Mouse (Mus musculus) forebrain, embryonic 13.5 days (tissue): ENCODE measurements around the gene Hsd17b11. TPM values are rescaled to one million over a fixed set of nuclear protein-coding genes. Genes with fewer than 3 reads are reported as not detected.
"Not testable (repeated sequence)": the region's sequence is repeated elsewhere in the genome, so short reads cannot be mapped to it uniquely, and the experiment has no call there.

Experiments used
- ATAC-seq: fragments of 200-750 bp; cut with Nextera tagmentation; 2 replicates; pipeline ENCODE4 v1.8.0; 2017
- H3K27ac ChIP-seq: fragments of 300-500 bp; sonication (generic); 2 replicates; pipeline ENCODE4 v1.5.1; 2015; ENCODE audit warnings: inconsistent platforms, mild to moderate bottlenecking, moderate library complexity
- H3K27me3 ChIP-seq: fragments of 300-500 bp; sonication (generic); 2 replicates; pipeline ENCODE4 v1.6.1; 2015; ENCODE audit warnings: mild to moderate bottlenecking, inconsistent platforms
- H3K36me3 ChIP-seq: fragments of 300-500 bp; sonication (generic); 2 replicates; pipeline ENCODE4 v1.6.1; 2015; ENCODE audit warnings: mild to moderate bottlenecking, inconsistent platforms; ENCODE audit not compliant: poor library complexity, severe bottlenecking
- H3K4me1 ChIP-seq: fragments of 300-500 bp; sonication (generic); 2 replicates; pipeline ENCODE4 v1.6.1; 2015; ENCODE audit warnings: inconsistent platforms
- H3K4me2 ChIP-seq: fragments of 300-500 bp; sonication (generic); 2 replicates; pipeline ENCODE4 v1.6.1; 2015; ENCODE audit warnings: inconsistent platforms, mild to moderate bottlenecking, moderate library complexity
- H3K4me3 ChIP-seq: fragments of 300-500 bp; sonication (generic); 2 replicates; pipeline ENCODE4 v1.5.1; 2015; ENCODE audit warnings: mild to moderate bottlenecking, inconsistent platforms
- H3K9ac ChIP-seq: fragments of 300-500 bp; sonication (generic); 2 replicates; pipeline ENCODE4 v1.6.1; 2015; ENCODE audit warnings: mild to moderate bottlenecking, inconsistent platforms
- H3K9me3 ChIP-seq: fragments of 300-500 bp; sonication (generic); replicated peaks from 2 replicates; pipeline ENCODE4 v1.6.1; 2016; ENCODE audit warnings: inconsistent platforms
- WGBS: fragments of 180-500 bp; shearing (Covaris S2); methylation state at CpG from one replicate; pipeline ENCODE4 v1.1.7; 2015; 5-methylcytosine and 5-hydroxymethylcytosine counted together
- microRNA-seq: library from miRNA; unstranded; fragments of <30 nt; microRNA quantifications from one replicate; pipeline ENCODE4, GENCODE M21; 2016
- polyA plus RNA-seq: library from polyadenylated mRNA; unstranded; fragments of >200 nt; fragmentation: Nextera tagmentation; extraction: Ambion mirVana; gene quantifications from 2 replicates; pipeline ENCODE4 v1.2.1, GENCODE M21; 2015

Gene Hsd17b11
- polyA plus RNA-seq, 1 experiment from 2014 or later: 1.1 TPM

GRCm38 (mm10) chr5:103971051-103971450 lies 50.7 kb downstream of the Hsd17b11 start:
- Histone ChIP-seq H3K4me1 (no peaks in the 10 kb centered on the region), H3K9me3 (no peaks in the 10 kb centered on the region), H3K9ac (no peak overlapping the region), H3K4me3 (no peak overlapping the region), H3K4me2 (no peak overlapping the region), H3K36me3 (no peaks in the 10 kb centered on the region), H3K27ac (no peak overlapping the region), H3K27me3 (no peaks in the 10 kb centered on the region)
- 79% methylated on average over 5 of the region's 5 CpGs for WGBS
- no peak for ATAC-seq

GRCm38 (mm10) chr5:103962935-103963429 lies 58.7 kb downstream of the Hsd17b11 start:
- H3K36me3 ChIP-seq: no peaks in the 10 kb centered on the region
- H3K4me3 ChIP-seq: no peak overlapping the region
- H3K4me1 ChIP-seq: no peaks in the 10 kb centered on the region
- H3K9ac ChIP-seq: no peak overlapping the region
- no peaks in the 10 kb centered on the region for H3K27me3 ChIP-seq
- no peak overlapping the region for H3K4me2 ChIP-seq
- H3K27ac ChIP-seq: no peak overlapping the region
- WGBS: 92% methylated on average over 1 of the region's 1 CpGs
- no peaks in the 10 kb centered on the region for H3K9me3 ChIP-seq
- ATAC-seq: no peak

- Histone ChIP-seq H3K9me3 (no peaks in the 10 kb centered on the region), H3K27ac (no peak overlapping the region), H3K9ac (no peak overlapping the region), H3K4me1 (0 out of 2 replicates have a peak, but pooled peaks cover 4% of the 10 kb centered on the region), H3K4me3 (no peak overlapping the region), H3K36me3 (no peaks in the 10 kb centered on the region), H3K27me3 (no peaks in the 10 kb centered on the region), H3K4me2 (no peak overlapping the region)
- no peak for ATAC-seq
- WGBS: 77% methylated on average over 5 of the region's 5 CpGs
Observed at GRCm38 (mm10) chr5:103954638-103955037, 67.1 kb downstream of the Hsd17b11 start.

GRCm38 (mm10) chr5:103953135-103954083 lies 68.3 kb downstream of the Hsd17b11 start:
- no peaks in the 10 kb centered on the region for H3K36me3 ChIP-seq
- no peaks in the 10 kb centered on the region for H3K27me3 ChIP-seq
- 79% methylated on average over 10 of the region's 10 CpGs for WGBS
- no peak overlapping the region for H3K27ac ChIP-seq
- 0 out of 2 replicates have a peak, but pooled peaks cover 4% of the 10 kb centered on the region for H3K4me1 ChIP-seq
- H3K4me2 ChIP-seq: no peak overlapping the region
- ATAC-seq: no peak
- no peak overlapping the region for H3K9ac ChIP-seq
- H3K4me3 ChIP-seq: no peak overlapping the region
- no peaks in the 10 kb centered on the region for H3K9me3 ChIP-seq

GRCm38 (mm10) chr5:103950138-103950537 lies 71.6 kb downstream of the Hsd17b11 start:
- ATAC-seq, H3K4me3 ChIP-seq, H3K27ac ChIP-seq, H3K4me2 ChIP-seq, H3K27me3 ChIP-seq, H3K9me3 ChIP-seq, H3K36me3 ChIP-seq, H3K9ac ChIP-seq, H3K4me1 ChIP-seq: not testable (repeated sequence)
- WGBS: 92% methylated on average over 15 of the region's 15 CpGs

GRCm38 (mm10) chr5:103943183-103943582 lies 78.5 kb downstream of the Hsd17b11 start:
- Histone ChIP-seq H3K4me2 (no peak overlapping the region), H3K36me3 (no peaks in the 10 kb centered on the region), H3K4me3 (no peak overlapping the region), H3K9me3 (no peaks in the 10 kb centered on the region), H3K9ac (no peak overlapping the region), H3K27ac (no peak overlapping the region), H3K27me3 (peaks cover 19% of the 10 kb centered on the region), H3K4me1 (peaks cover 26% of the 10 kb centered on the region)
- 14% methylated on average over 6 of the region's 6 CpGs for WGBS
- no peak for ATAC-seq

- no peak overlapping the region for H3K9ac ChIP-seq
- peaks cover 40% of the 10 kb centered on the region for H3K4me1 ChIP-seq
- H3K4me3 ChIP-seq: no peak overlapping the region
- H3K27me3 ChIP-seq: peaks cover 19% of the 10 kb centered on the region
- H3K36me3 ChIP-seq: no peaks in the 10 kb centered on the region
- H3K4me2 ChIP-seq: no peak overlapping the region
- no peak overlapping the region for H3K27ac ChIP-seq
- no peak for ATAC-seq
- WGBS: 81% methylated on average over 1 of the region's 1 CpGs
- no peaks in the 10 kb centered on the region for H3K9me3 ChIP-seq
Observed at GRCm38 (mm10) chr5:103939856-103940255, 81.9 kb downstream of the Hsd17b11 start.

Small RNA genes lying within 50 kb of the gene (microRNA-seq; reads per million reads assigned to microRNA genes)
- gene Mir5619: 2.4 reads per million

Other genes starting within 250 kb of the Hsd17b11 start
- gene Klhl8, start 110.7 kb downstream of the Hsd17b11 start, polyA plus RNA-seq: 25.3 and 26.4 TPM in 2 replicates
- not detected in 2 replicates for gene Hsd17b13, start 44.5 kb downstream of the Hsd17b11 start, polyA plus RNA-seq
- 50.9 and 53.3 TPM in 2 replicates for gene Nudt9, start 24.4 kb upstream of the Hsd17b11 start, polyA plus RNA-seq
- not detected in 2 replicates for gene Gm17660, start 55.7 kb upstream of the Hsd17b11 start, polyA plus RNA-seq
- gene Sparcl1, start 91.8 kb upstream of the Hsd17b11 start, polyA plus RNA-seq: 34.7 and 41.3 TPM in 2 replicates
- not detected in 2 replicates for gene Dspp, start 148.8 kb upstream of the Hsd17b11 start, polyA plus RNA-seq
- 0.66 and 1.1 TPM in 2 replicates for gene Dmp1, start 180.7 kb upstream of the Hsd17b11 start, polyA plus RNA-seq